Mouse (Mus musculus): ENCODE measurements around the gene Soat2.

DNA sequence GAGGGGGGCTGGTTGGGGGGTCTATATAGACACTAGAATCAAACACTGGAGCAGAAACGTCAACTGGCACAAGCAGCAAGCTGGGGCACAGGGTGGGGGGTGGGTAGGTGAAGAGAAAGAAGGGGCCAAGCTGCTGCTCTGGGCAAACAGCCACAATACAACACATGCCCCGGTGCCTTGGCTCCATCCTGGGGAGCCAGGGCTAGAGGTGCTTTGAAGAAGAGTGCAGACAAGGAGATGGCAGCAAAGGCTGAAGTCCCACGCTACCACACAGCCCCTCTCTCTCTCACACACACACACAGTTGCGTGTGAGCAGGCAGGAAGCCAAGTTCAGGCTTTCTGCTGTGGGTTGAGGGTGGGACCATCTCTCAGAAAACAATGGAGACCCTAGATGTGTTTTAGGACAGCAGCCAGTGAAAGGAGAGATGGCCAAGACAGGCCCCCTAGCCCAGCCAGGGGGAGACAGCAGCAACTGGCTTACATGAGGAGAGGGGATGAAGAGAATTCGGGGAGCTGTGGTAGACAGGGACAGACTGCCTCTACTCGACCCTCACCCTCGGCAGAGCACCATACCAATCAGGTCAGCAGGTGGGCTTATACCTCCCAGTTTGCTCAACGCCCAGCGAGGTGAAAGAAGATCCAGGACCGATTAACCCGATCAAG, 33.4 kb upstream of the Soat2 start:
- TF ChIP-seq CTCF (IDR thresholded peaks at IDR 0.05; ENCODE audit: low read depth, low read length) (no peak), POLR2A (IDR thresholded peaks at IDR 0.05; ENCODE audit: extremely low read depth, insufficient read depth, low read length) (no peak)
